Mouse (Mus musculus): ENCODE measurements around the gene Foxf2.

The Foxf2 gene

GRCm38 (mm10) chr13:31625333-31626101 lies at the start of gene Foxf2:
TSS of gene Foxf2 (plus strand) at chr13:31625816.
- no peak for ATAC-seq (ENCODE audit: low TSS enrichment)

GRCm38 (mm10) chr13:31576696-31577095 lies 48.9 kb upstream of the Foxf2 start:
- ATAC-seq (ENCODE audit: low TSS enrichment): no peak

- no peak for ATAC-seq (ENCODE audit: low TSS enrichment)
Observed at GRCm38 (mm10) chr13:31577576-31577975, 48.0 kb upstream of the Foxf2 start.

- ATAC-seq (ENCODE audit: low TSS enrichment): no peak
Observed at GRCm38 (mm10) chr13:31578389-31578788, 47.2 kb upstream of the Foxf2 start.

- no peak for ATAC-seq (ENCODE audit: low TSS enrichment)
Observed at GRCm38 (mm10) chr13:31579866-31580265, 45.8 kb upstream of the Foxf2 start.

- ATAC-seq (ENCODE audit: low TSS enrichment): no peak
Observed at GRCm38 (mm10) chr13:31587341-31587740, 38.3 kb upstream of the Foxf2 start.

- no peak for ATAC-seq (ENCODE audit: low TSS enrichment)
Observed at GRCm38 (mm10) chr13:31599576-31599975, 26.0 kb upstream of the Foxf2 start.

GRCm38 (mm10) chr13:31603964-31604363 lies 21.7 kb upstream of the Foxf2 start:
- ATAC-seq (ENCODE audit: low TSS enrichment): no peak

GRCm38 (mm10) chr13:31614724-31615465 lies 10.7 kb upstream of the Foxf2 start:
- no peak for ATAC-seq (ENCODE audit: low TSS enrichment)

- no peak for ATAC-seq (ENCODE audit: low TSS enrichment)
Observed at GRCm38 (mm10) chr13:31615561-31616165, 10.0 kb upstream of the Foxf2 start.

- ATAC-seq (ENCODE audit: low TSS enrichment): no peak
Observed at GRCm38 (mm10) chr13:31618001-31618400, 7.6 kb upstream of the Foxf2 start.

- peak; percentile 91 for ATAC-seq (ENCODE audit: low TSS enrichment)
Observed at GRCm38 (mm10) chr13:31618416-31618815, 7.2 kb upstream of the Foxf2 start.

- ATAC-seq (ENCODE audit: low TSS enrichment): 0 out of 2 replicates have a peak, but pooled peaks have one; percentile 16
Observed at GRCm38 (mm10) chr13:31618919-31619655, 6.5 kb upstream of the Foxf2 start.

GRCm38 (mm10) chr13:31619826-31620498 lies 5.7 kb upstream of the Foxf2 start:
- no peak for ATAC-seq (ENCODE audit: low TSS enrichment)

GRCm38 (mm10) chr13:31620499-31620847 lies 5.1 kb upstream of the Foxf2 start:
- ATAC-seq (ENCODE audit: low TSS enrichment): no peak

- no peak for ATAC-seq (ENCODE audit: low TSS enrichment)
Observed at GRCm38 (mm10) chr13:31620937-31621336, 4.7 kb upstream of the Foxf2 start.

- ATAC-seq (ENCODE audit: low TSS enrichment): no peak
Observed at GRCm38 (mm10) chr13:31621741-31622140, 3.9 kb upstream of the Foxf2 start.

- ATAC-seq (ENCODE audit: low TSS enrichment): no peak
Observed at GRCm38 (mm10) chr13:31622371-31622770, 3.2 kb upstream of the Foxf2 start.

GRCm38 (mm10) chr13:31623291-31623690 lies 2.3 kb upstream of the Foxf2 start:
- ATAC-seq (ENCODE audit: low TSS enrichment): no peak

- no peak for ATAC-seq (ENCODE audit: low TSS enrichment)
Observed at GRCm38 (mm10) chr13:31623906-31624860, 1.4 kb upstream of the Foxf2 start.
